Mouse (Mus musculus): ENCODE results near the gene Astn2. TPM values are rescaled to one million over a fixed set of nuclear protein-coding genes. Genes with fewer than 3 reads are reported as not detected.

The Astn2 gene
- total and polyA plus RNA-seq, 3 experiments: not detected

DNA sequence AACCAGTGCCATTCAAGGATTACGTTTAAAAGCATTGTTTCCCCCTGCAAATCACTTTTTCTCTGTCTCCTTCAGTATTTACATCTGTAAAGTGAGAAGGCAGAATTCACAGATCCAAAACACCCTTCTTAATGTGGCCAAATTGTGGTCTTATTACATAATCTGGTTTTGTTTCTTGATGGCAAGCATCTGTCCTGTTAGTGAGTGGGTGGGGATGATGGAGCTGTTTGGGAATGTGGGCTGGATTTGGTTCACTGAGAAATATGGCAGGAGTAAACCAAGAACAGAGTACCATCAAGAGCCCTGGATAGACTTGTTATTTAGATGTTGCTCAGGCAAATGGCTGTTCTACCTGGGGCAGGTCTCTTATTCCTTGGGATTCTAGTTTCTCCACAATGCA is 484.1 kb downstream of the Astn2 start:
- no peaks in the 10 kb centered on the region for H3K9me3 ChIP-seq (replicated peaks; ENCODE audit: insufficient read depth, low read length)
- no peak overlapping the region for H3K4me3 ChIP-seq (ENCODE audit: control insufficient read depth in 1 of 2, insufficient read depth in 1 of 2, low read depth in 2 of 2, low read length in 2 of 2)
- no peaks in the 10 kb centered on the region for H3K27me3 ChIP-seq (ENCODE audit: control insufficient read depth in 1 of 2, insufficient read depth in 2 of 2, low read length in 2 of 2)
- TF ChIP-seq MXI1 (IDR thresholded peaks at IDR 0.05; ENCODE audit: low read depth, low read length) (no peak), TCF12 (IDR thresholded peaks at IDR 0.05; ENCODE audit: low read depth, low read length) (no peak), USF2 (IDR thresholded peaks at IDR 0.05; ENCODE audit: borderline replicate concordance in 1 of 2, insufficient read depth in 1 of 2, low read depth in 1 of 2, low read length in 2 of 2) (no peak), ZC3H11A (IDR thresholded peaks at IDR 0.05; ENCODE audit: low read depth, low read length) (no peak), SMC3 (IDR thresholded peaks at IDR 0.05; ENCODE audit: low read depth, low read length) (no peak), TAL1 (IDR thresholded peaks at IDR 0.05; ENCODE audit: low read length) (no peak), POLR2AphosphoS2 (IDR thresholded peaks at IDR 0.05; ENCODE audit: low read length) (no peak), CTCF (IDR thresholded peaks at IDR 0.05 in 2 of 3, conservative IDR thresholded peaks at IDR 0.05 in 1 of 3; ENCODE audit: control insufficient read depth in 1 of 3, insufficient read depth in 1 of 3, low read depth in 2 of 3, low read length in 3 of 3, poor library complexity in 1 of 3, severe bottlenecking in 1 of 3) (no peak)
- no peaks in the 10 kb centered on the region for H3K79me2 ChIP-seq (ENCODE audit: control insufficient read depth, insufficient read depth, low read length, poor library complexity)
- DNase-seq (ENCODE audit: low read depth, low spot score): no peak
- H3K36me3 ChIP-seq (ENCODE audit: control insufficient read depth in 1 of 2, insufficient read depth in 2 of 2, low read length in 2 of 2): no peaks in the 10 kb centered on the region
- no peaks in the 10 kb centered on the region for H3K4me1 ChIP-seq (ENCODE audit: control insufficient read depth in 1 of 2, insufficient read depth in 2 of 2, low read length in 2 of 2)
- no peak overlapping the region for H3K9ac ChIP-seq (ENCODE audit: control insufficient read depth, low read depth, low read length, poor library complexity, severe bottlenecking)
- H3K27ac ChIP-seq (ENCODE audit: control insufficient read depth, low read depth, low read length): no peak overlapping the region

DNA sequence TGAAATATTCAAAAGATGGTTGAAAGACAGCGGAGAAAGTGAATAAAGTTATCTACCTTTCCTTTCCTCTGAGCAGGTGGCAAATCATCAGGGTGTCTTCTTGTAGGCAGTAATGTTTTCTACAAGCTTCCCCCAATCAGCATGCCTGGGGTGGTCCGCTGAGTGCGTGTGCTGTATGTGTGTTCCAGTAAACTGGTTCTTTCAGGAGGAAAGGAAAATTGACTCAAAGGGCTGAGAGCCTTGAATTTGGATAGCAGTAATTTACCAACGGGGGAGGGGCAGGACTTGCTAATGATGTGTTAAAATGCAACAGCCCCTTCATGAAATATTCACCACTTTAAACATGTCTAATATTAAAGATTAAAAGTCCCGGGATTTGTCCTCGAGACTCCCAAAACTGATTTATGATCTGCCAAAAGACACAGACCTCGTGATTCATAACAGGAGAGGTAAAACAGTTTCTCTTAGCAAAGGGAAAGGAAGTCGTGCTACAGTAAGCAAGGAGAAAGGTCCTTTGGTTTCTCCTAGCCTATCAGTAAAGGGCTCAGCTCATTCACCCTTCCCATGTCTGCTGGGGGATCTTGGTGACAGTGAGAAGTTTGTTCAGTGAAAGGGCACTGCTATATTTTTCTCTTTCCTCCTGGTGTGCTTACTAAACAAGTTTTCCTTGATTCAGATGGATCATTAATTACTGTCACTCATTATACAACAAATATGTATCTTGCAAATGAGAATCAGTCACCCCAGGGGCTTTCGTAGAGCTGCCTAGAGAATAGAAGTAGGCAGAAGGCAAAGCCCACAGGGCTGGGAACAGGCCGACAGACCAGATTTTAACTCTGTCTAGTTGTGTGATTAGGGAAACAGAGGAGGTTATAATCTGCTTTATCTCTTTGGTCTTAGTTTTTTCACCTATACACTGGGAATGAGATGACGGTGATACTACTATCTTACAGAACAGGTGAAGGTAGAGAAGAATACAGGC is 488.1 kb downstream of the Astn2 start:
- no peak for DNase-seq (ENCODE audit: low read depth, low spot score)
- no peak overlapping the region for H3K9ac ChIP-seq (ENCODE audit: control insufficient read depth, low read depth, low read length, poor library complexity, severe bottlenecking)
- no peaks in the 10 kb centered on the region for H3K4me1 ChIP-seq (ENCODE audit: control insufficient read depth in 1 of 2, insufficient read depth in 2 of 2, low read length in 2 of 2)
- no peak overlapping the region for H3K4me3 ChIP-seq (ENCODE audit: control insufficient read depth in 1 of 2, insufficient read depth in 1 of 2, low read depth in 2 of 2, low read length in 2 of 2)
- H3K27ac ChIP-seq (ENCODE audit: control insufficient read depth, low read depth, low read length): no peak overlapping the region
- TF ChIP-seq GATA1 (IDR thresholded peaks at IDR 0.05; ENCODE audit: low read depth, low read length): no peak
- no peak for TF ChIP-seq RCOR1 (IDR thresholded peaks at IDR 0.05; ENCODE audit: low read depth, low read length)
- no peak for TF ChIP-seq GABPA (IDR thresholded peaks at IDR 0.05; ENCODE audit: low read depth, low read length)
- TF ChIP-seq HCFC1 (IDR thresholded peaks at IDR 0.05; ENCODE audit: low read depth, low read length): no peak
- no peak for TF ChIP-seq CHD1 (IDR thresholded peaks at IDR 0.05; ENCODE audit: low read depth, low read length)
- no peak for TF ChIP-seq KAT2A (conservative IDR thresholded peaks at IDR 0.05; ENCODE audit: low read depth, low read length)
- TF ChIP-seq ELF1 (IDR thresholded peaks at IDR 0.05; ENCODE audit: low read depth, low read length): no peak
- no peak for TF ChIP-seq POLR2AphosphoS2 (IDR thresholded peaks at IDR 0.05; ENCODE audit: low read length)
- no peak for TF ChIP-seq BHLHE40 (IDR thresholded peaks at IDR 0.05; ENCODE audit: borderline replicate concordance, low read depth, low read length)
- no peak for TF ChIP-seq MXI1 (IDR thresholded peaks at IDR 0.05; ENCODE audit: low read depth, low read length)
- no peak for TF ChIP-seq RAD21 (IDR thresholded peaks at IDR 0.05; ENCODE audit: low read depth, low read length)
- TF ChIP-seq USF2 (IDR thresholded peaks at IDR 0.05; ENCODE audit: borderline replicate concordance in 1 of 2, insufficient read depth in 1 of 2, low read depth in 1 of 2, low read length in 2 of 2): no peak
- TF ChIP-seq ZNF384 (IDR thresholded peaks at IDR 0.05; ENCODE audit: low read depth, low read length): no peak
- no peaks in the 10 kb centered on the region for H3K9me3 ChIP-seq (replicated peaks; ENCODE audit: insufficient read depth, low read length)
- no peaks in the 10 kb centered on the region for H3K79me2 ChIP-seq (ENCODE audit: control insufficient read depth, insufficient read depth, low read length, poor library complexity)
- H3K36me3 ChIP-seq (ENCODE audit: control insufficient read depth in 1 of 2, insufficient read depth in 2 of 2, low read length in 2 of 2): no peaks in the 10 kb centered on the region
- no peaks in the 10 kb centered on the region for H3K27me3 ChIP-seq (ENCODE audit: control insufficient read depth in 1 of 2, insufficient read depth in 2 of 2, low read length in 2 of 2)

All from MEL (cell line).